Mouse (Mus musculus) embryonic fibroblast, embryonic 13.5 days (primary cell): ENCODE data around the gene Auts2.

Source experiments
- CTCF ChIP-seq: IDR thresholded peaks from 2 replicates; pipeline ENCODE4 v1.5.1; 2011; ENCODE audit warnings: mild to moderate bottlenecking, control low read depth, low read length, moderate library complexity, borderline replicate concordance; ENCODE audit not compliant: insufficient read depth
- POLR2A ChIP-seq: IDR thresholded peaks from 2 replicates; pipeline ENCODE4 v1.6.1; 2011; ENCODE audit warnings: low read depth, mild to moderate bottlenecking, control low read depth, low read length, moderate library complexity

GRCm38 (mm10) chr5:132352437-132352836 is 190.7 kb downstream of the Auts2 start:
- no peak for TF ChIP-seq CTCF
- no peak for TF ChIP-seq POLR2A
